Mouse (Mus musculus) adrenal gland, adult 18-20 months (tissue): Measurements from ENCODE around the gene Noxo1. TPM values are rescaled to one million over a fixed set of nuclear protein-coding genes. Genes with fewer than 3 reads are reported as not detected.
"Not testable (repeated sequence)": the region's sequence is repeated elsewhere in the genome, so short reads cannot be mapped to it uniquely, and the experiment has no call there.

Source experiments
- DNase-seq, 2 experiments: peaks; one replicate each; pipeline ENCODE4 v3.0.0; 2021 to 2022; ENCODE audit warnings: low spot score in 2 of 2
- total RNA-seq, 2 experiments: library from RNA; stranded (reverse); gene quantifications; 1 replicate in 1 of 2; 2 replicates in 1 of 2; pipeline ENCODE4 v1.2.3; 2021

Noxo1 gene
- total RNA-seq, 2 experiments from 2014 or later = 2.8 to 3.9 TPM

GRCm38 (mm10) chr17:24718938-24719337, 22.9 kb downstream of the Noxo1 start:
- DNase-seq = not testable (repeated sequence)

GRCm38 (mm10) chr17:24719494-24720222, 23.6 kb downstream of the Noxo1 start:
- peak; percentile 95 to 96 for DNase-seq

DNA sequence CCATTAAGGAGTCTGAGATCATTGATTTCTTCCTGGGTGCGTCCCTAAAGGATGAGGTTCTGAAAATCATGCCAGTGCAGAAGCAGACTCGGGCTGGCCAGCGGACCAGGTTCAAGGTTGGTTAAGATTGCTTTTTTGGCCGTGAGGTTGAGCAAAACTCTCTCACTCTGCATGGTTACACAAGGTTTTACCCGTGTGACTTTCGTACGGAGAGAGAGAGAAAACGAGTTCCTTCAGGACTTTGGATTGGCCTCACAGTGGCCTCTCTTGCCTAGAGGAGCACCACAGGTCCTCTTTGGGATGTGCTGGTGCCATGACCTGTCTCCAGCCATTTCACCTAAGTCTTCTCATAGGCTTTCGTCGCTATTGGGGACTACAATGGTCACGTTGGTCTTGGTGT, 24.6 kb downstream of the Noxo1 start:
- not testable (repeated sequence) for DNase-seq

- not testable (repeated sequence) for DNase-seq
Measured at GRCm38 (mm10) chr17:24721383-24721955, 25.4 kb downstream of the Noxo1 start.

- DNase-seq = no peak
Measured at GRCm38 (mm10) chr17:24722220-24722924, 26.3 kb downstream of the Noxo1 start.

DNA sequence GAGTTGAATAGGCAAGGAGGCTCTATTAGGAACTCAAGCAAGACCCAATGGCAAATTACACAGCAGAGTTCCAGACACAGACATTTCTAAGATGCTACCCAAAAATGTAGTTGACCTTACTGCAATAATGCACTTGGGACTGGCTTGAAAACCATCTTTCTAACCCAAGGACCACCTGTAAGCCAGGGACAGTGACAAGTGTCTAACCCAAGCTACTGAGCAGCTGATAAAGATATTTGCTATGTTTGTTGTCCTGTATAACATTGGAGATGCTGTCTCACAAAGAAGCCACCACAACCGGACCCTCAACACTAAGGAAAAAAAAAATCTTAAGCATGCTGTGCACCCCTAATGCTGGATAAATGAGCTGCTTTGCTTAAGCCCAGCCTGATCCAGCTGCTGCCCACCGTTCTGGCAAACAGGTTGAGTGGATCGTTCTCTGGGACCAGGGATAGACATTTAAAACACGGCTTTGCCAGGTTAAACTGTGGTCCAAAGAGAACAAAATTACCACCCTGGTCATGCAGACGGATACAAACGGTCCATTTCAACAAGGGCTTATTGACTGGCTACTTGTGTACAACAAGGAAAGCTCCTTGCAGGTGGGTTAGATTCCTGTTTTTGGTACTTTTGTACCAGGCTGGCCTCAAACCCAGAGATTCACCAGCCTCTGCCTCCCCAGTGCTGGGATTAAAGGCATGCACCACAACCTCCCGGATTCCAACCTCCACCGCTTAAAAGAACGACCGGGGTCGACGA, 27.3 kb downstream of the Noxo1 start:
- DNase-seq = no peak

DNA sequence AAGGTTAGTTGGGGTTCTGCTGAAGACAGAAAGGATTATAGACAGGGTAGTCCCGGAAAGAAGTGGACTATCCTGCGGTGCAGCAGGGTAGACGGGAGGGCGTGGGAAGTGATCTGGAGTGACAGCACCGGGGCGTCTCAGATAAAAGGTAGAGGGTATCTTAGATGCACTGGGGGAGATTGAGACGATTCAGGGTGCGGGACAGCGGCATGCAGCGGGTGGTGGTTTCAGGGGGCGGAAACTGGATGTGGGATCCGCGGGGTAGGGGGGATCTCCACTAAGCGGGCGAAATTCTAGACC, 27.8 kb downstream of the Noxo1 start:
- DNase-seq = no peak

- DNase-seq = peak; percentile 98 to 99
Measured at GRCm38 (mm10) chr17:24724184-24724583, 28.1 kb downstream of the Noxo1 start, which contains the start of gene Ndufb10. TSS of gene Ndufb10 (minus strand) at chr17:24724478.

DNA sequence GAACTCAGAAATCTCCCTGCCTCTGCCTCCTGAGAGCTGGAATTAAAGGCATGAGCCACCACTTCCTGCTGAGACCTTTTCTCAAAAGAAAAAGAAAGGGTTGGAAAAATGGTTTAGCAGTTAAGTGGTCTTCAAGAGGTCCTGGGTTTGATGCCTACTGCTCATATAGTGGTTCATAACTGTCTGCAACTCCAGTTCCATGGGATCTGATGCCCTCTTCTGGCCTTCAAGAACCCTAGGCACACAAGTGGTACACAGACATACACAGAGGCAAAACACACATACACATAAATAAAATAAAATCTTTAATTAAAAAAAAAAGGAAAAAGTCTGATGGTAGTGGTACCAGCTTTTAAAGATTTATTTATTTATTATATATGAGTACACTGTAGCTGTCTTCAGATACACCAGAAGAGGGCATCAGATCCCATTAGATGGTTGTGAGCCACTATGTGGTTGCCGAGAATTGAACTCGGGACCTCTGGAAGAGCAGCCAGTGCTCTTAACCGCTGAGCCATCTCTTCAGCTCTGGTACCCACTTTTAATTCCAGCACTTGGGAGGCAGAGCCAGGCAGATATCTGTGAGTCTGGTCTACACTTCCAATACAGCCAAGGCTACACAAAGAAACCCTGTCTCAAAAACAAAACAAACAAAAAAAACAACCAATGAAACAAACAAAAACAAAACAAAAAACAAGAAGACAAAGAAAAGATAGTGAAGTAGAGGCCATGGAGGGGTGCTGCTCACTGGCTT, 29.8 kb downstream of the Noxo1 start:
- no peak for DNase-seq

DNA sequence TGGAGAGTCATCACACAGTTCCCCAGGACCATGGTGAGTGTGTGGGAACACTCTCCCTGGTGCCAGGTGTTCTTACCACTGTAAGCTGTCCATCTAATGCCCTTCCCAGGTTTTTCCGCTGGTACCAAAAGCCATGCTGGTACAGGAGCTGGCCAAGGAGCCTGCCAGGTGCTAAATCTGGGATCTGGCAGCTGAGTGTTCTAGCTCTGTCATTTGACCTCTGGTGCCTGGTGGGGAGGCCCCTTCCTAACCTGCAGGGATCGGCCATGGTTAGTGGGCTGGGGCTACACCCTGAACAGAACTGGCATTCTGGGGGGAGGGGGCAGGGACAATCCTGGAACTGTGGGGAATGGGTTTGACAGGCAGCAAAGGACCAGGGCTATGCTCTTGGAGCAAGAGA, 31.6 kb downstream of the Noxo1 start, which contains the start of gene Rpl3l:
TSS of gene Rpl3l (plus strand) at position 203 of the 400 bp plus-strand sequence.
- no peak for DNase-seq

GRCm38 (mm10) chr17:24728184-24728583, 32.1 kb downstream of the Noxo1 start:
- no peak for DNase-seq

DNA sequence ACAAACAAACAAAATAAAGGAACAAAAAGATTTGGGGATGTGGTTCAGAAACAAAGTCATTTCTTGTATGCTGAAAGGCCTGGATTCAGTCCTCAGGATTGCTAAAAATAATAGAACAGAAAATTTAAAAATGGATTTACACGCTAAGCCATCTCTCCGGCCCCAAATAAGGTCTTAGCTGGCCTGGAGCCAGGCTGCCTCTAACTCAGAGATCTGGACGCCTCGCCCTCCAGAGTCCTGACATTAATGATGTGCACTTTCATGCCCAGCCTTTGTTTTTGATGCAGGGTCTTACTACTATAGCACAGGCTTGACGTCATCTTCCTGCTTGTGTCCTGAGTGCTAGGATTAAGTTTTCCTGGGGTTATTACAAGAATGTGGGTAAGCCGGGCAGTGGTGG, 33.0 kb downstream of the Noxo1 start:
- DNase-seq = no peak

DNA sequence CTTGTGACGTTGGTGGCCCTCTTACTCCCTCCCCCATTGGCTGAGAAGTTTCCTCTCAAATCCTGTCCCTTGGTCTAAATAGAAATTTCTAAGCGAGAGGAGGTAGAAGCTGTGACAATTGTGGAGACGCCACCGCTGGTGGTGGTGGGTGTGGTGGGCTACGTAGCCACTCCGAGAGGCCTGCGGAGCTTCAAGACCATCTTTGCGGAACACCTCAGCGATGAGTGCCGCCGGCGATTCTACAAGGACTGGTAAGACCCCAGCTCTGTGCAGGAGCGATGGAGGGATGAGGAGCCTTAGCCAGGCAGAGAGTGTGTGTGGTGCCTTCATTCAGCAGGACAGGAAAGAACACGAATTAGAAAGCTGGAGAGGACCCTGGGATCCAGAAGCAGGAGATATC, 34.8 kb downstream of the Noxo1 start:
- DNase-seq = no peak

GRCm38 (mm10) chr17:24732233-24732935, 36.4 kb downstream of the Noxo1 start:
- DNase-seq = no peak

- DNase-seq = no peak
Measured at GRCm38 (mm10) chr17:24733434-24734050, 37.5 kb downstream of the Noxo1 start.

GRCm38 (mm10) chr17:24734513-24734912, 38.5 kb downstream of the Noxo1 start:
- no peak for DNase-seq

- DNase-seq = no peak
Measured at GRCm38 (mm10) chr17:24735446-24735845, 39.4 kb downstream of the Noxo1 start.

DNA sequence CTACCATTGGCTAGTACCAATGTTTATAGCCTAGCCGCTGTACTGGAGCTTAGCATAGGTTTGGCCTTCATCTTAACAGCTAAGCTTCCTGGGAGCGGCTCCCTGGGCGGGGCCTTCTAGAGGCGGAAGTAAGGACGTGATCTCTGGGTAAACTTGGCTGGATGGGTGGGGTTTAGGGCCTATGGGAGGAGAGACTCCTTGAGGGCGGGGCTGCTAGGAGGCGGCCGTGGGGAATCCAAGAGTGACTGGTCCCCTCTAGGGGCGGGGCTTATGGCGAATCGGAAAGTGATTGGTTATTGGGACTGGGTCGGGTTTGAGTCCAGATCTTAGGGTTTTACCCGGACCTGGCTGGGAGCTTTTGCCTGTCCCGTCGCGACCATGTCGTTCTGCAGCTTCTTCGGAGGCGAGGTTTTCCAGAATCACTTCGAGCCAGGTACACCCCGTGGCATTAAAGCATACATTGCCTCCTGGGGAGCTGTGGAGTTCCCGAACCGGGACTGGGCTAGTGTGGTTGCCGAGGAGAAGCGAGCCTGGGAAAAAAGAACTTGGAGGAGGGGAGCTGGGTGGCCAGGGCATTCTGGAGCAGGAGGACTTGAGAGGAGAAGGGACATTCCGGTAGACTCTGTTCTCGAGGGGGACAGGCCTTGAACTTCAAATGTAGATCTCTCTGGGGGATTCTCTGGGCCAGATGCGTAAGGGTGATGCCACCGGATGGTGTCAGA, 40.5 kb downstream of the Noxo1 start, which contains the start of gene Msrb1:
TSS of gene Msrb1 (plus strand) at position 313 of the 722 bp plus-strand sequence.
- DNase-seq = peak; percentile 85 to 89
